Mouse (Mus musculus) embryonic facial prominence, embryonic 13.5 days (tissue): ENCODE data around the gene Acp2. TPM values are rescaled to one million over a fixed set of nuclear protein-coding genes. Genes with fewer than 3 reads are reported as not detected.
A peak's percentile ranks its signal among the peaks of the same experiment; 100 is the strongest.

Source experiments
- ATAC-seq: fragments of 200-750 bp; cut with Nextera tagmentation; 2 replicates; pipeline ENCODE4 v1.8.0; 2017; ENCODE audit warnings: low read depth; ENCODE audit not compliant: insufficient number of reproducible peaks, insufficient read depth, low FRiP score, low TSS enrichment
- H3K27ac ChIP-seq: fragments of 300-500 bp; sonication (generic); 2 replicates; pipeline ENCODE4 v1.5.1; 2015; ENCODE audit warnings: moderate library complexity, mild to moderate bottlenecking, inconsistent platforms
- H3K27me3 ChIP-seq: fragments of 300-500 bp; sonication (generic); 2 replicates; pipeline ENCODE4 v1.6.1; 2015; ENCODE audit warnings: mild to moderate bottlenecking, inconsistent platforms
- H3K36me3 ChIP-seq: fragments of 300-500 bp; sonication (generic); 2 replicates; pipeline ENCODE4 v1.6.1; 2015; ENCODE audit warnings: mild to moderate bottlenecking, inconsistent platforms
- H3K4me1 ChIP-seq: fragments of 300-500 bp; sonication (generic); 2 replicates; pipeline ENCODE4 v1.6.1; 2015; ENCODE audit warnings: inconsistent platforms
- H3K4me2 ChIP-seq: fragments of 300-500 bp; sonication (generic); 2 replicates; pipeline ENCODE4 v1.6.1; 2015; ENCODE audit warnings: moderate library complexity, mild to moderate bottlenecking, inconsistent platforms
- H3K4me3 ChIP-seq: fragments of 300-500 bp; sonication (generic); 2 replicates; pipeline ENCODE4 v1.5.1; 2015; ENCODE audit warnings: mild to moderate bottlenecking, inconsistent platforms
- H3K9ac ChIP-seq: fragments of 300-500 bp; sonication (generic); 2 replicates; pipeline ENCODE4 v1.6.1; 2015; ENCODE audit warnings: mild to moderate bottlenecking, inconsistent platforms
- H3K9me3 ChIP-seq: fragments of 300-500 bp; sonication (generic); 2 replicates; pipeline ENCODE4 v1.6.1; 2016; ENCODE audit warnings: inconsistent platforms
- WGBS: fragments of 180-500 bp; shearing (Covaris S2); methylation state at CpG from one replicate; pipeline ENCODE4 v1.1.7; 2015; ENCODE audit warnings: mixed read lengths; 5-methylcytosine and 5-hydroxymethylcytosine counted together
- polyA plus RNA-seq: library from polyadenylated mRNA; unstranded; fragments of >200 nt; fragmentation: Nextera tagmentation; extraction: Ambion mirVana; gene quantifications from 2 replicates; pipeline ENCODE4 v1.2.1, GENCODE M21; 2015

Acp2 gene
- 28.6 and 29.0 TPM in 2 replicates for polyA plus RNA-seq

DNA sequence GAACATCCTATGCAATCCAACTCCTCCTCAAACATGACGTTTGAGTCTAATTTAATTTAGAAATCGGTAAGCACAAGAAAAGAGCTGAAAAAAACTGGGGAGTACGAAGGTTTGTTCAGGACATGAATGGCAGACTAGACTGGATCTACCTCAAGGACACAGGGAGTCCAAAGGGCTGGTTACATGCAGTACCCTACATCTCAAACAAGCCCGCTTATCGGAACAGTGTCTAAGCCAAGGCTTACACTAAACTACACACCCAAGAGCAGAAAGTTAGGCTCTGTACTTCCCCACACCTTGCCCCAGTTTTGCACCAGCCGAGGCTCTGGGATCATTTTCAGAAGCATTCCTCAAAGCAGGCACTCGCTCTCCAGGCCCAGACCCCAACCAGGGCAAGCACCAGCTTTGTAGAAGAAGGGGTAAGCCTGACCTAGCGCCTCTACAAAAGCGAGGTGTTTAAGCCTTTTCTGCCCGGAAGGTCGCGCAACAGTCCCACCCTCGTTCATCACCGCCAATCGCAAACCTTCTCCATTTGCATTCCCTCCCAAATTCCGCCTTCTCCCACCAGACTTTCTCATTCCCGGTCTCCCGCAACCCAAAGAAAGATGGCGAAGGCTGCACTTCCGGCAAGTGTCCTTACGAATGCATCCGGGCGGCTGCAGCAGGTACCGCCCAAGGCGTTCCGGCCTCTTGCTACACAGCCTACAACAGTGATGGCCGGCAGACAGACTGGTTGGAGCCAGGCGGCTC, at the start of gene Acp2, which contains the start of gene Nr1h3:
TSS of gene Acp2 (plus strand) at position 664 of the 750 bp plus-strand sequence.
TSS of gene Nr1h3 (minus strand) at position 613 of the 750 bp plus-strand sequence.
- 2% methylated on average over 28 of the region's 28 CpGs for WGBS
- Histone ChIP-seq H3K27me3 (no peaks in the 10 kb centered on the region), H3K4me3 (peak within 1 kb of the TSS; percentile 72), H3K4me1 (peaks cover 22% of the 10 kb centered on the region), H3K36me3 (peaks cover 27% of the 10 kb centered on the region), H3K27ac (peak within 1 kb of the TSS; percentile 93), H3K9me3 (no peaks in the 10 kb centered on the region), H3K4me2 (peak within 1 kb of the TSS; percentile 75), H3K9ac (peak within 1 kb of the TSS; percentile 84)
- ATAC-seq, result peak; percentile 93

DNA sequence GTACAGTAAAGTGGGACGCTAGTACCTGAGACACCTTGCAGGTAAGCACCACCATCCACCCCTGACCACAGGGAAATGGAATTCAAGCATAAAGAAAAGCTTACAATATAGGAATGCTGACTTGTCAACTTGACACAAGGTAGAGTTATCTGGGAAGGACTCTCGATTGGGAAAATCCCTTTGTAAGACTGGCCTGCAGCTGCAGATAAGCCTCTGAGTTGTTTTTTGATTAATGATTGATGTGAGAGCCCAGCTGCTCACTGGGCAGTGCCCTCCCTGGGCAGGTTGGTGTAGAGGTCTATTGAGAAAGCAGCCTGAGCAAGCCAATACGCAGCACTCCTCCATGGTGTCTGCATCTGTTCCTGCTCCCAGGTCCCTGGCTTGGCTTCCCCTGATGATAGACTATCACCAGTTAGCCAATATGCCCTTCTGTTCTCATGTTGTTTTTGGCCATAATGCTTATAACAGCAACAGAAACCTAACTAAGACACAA, 49.8 kb upstream of the Acp2 start:
- no peak overlapping the region for H3K4me3 ChIP-seq
- H3K9me3 ChIP-seq, result no peaks in the 10 kb centered on the region
- no peak for ATAC-seq
- H3K27me3 ChIP-seq, result no peaks in the 10 kb centered on the region
- H3K4me1 ChIP-seq, result no peaks in the 10 kb centered on the region
- H3K27ac ChIP-seq, result no peak overlapping the region
- WGBS, result 82% methylated on average over 3 of the region's 3 CpGs
- H3K4me2 ChIP-seq, result no peak overlapping the region
- H3K9ac ChIP-seq, result no peak overlapping the region
- H3K36me3 ChIP-seq, result peaks cover 72% of the 10 kb centered on the region

GRCm38 (mm10) chr2:91154091-91154490, 48.6 kb upstream of the Acp2 start:
- no peaks in the 10 kb centered on the region for H3K9me3 ChIP-seq
- no peak overlapping the region for H3K27ac ChIP-seq
- no peaks in the 10 kb centered on the region for H3K4me1 ChIP-seq
- H3K27me3 ChIP-seq, result no peaks in the 10 kb centered on the region
- no peak overlapping the region for H3K9ac ChIP-seq
- peaks cover 77% of the 10 kb centered on the region for H3K36me3 ChIP-seq
- ATAC-seq, result no peak
- WGBS, result 93% methylated on average over 3 of the region's 3 CpGs
- H3K4me3 ChIP-seq, result no peak overlapping the region
- H3K4me2 ChIP-seq, result no peak overlapping the region

DNA sequence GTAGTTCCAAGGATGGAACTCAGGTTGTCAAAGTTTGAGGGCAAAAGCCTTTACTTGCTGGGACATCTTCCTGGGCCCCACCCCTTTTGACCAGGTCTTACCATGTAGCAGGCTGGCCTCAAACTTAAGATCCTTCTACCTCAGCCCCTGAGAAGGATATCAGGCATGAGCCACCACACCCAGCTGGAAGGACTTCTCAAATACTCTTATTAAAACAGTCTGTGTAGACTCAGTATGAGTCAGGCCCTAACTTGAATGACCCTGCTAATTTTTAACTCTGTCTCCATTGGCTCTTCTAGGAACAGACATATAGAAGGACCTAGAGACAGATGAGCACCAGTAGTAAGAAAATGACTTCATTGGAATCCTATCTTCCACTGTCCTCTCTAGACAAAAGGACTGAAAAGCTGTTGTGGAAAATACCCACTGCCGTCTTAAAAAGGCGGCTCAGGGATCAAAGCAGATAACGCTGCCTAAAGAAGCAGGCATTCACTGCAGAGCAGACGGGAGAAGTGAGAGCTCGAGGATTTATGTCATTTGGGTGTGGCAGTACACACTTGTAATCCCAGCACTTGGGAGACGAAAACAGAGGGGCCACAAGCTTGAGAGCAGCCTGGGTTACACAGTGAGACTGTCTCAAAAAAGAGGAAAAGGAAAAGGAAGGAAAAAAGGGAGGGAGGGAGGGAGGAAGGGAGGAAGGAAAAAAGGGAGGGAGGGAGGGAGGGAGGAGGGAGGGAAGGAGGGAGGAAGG, 45.5 kb upstream of the Acp2 start:
- Histone ChIP-seq H3K27me3 (no peaks in the 10 kb centered on the region), H3K27ac (no peak overlapping the region), H3K9ac (no peak overlapping the region), H3K4me2 (no peak overlapping the region), H3K9me3 (no peaks in the 10 kb centered on the region), H3K4me1 (no peaks in the 10 kb centered on the region), H3K4me3 (no peak overlapping the region), H3K36me3 (peaks cover 77% of the 10 kb centered on the region)
- 52% methylated on average over 6 of the region's 6 CpGs for WGBS
- no peak for ATAC-seq

DNA sequence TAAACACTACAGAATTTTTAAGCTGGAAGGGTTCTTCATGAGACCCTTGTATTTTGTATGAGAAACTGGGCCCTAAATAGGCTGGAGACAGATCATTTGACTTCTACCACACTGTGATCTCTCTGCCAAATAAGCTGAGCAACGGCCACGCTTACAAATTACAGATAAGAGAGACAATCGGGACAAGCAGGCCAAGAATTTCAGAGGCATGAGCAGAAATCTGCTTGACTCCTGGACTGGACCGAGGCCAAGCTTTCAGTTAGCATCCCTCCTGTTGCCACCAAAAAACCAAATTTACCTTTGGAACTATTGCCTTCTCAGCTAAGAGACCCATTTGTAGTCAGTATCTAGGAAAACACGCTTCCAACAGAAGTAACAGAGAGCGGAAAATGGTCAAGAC, 42.1 kb upstream of the Acp2 start:
- H3K36me3 ChIP-seq, result peaks cover 77% of the 10 kb centered on the region
- no peak overlapping the region for H3K9ac ChIP-seq
- H3K4me3 ChIP-seq, result no peak overlapping the region
- H3K27ac ChIP-seq, result no peak overlapping the region
- no peak for ATAC-seq
- no peak overlapping the region for H3K4me2 ChIP-seq
- no peaks in the 10 kb centered on the region for H3K9me3 ChIP-seq
- no peaks in the 10 kb centered on the region for H3K27me3 ChIP-seq
- no peaks in the 10 kb centered on the region for H3K4me1 ChIP-seq
- 90% methylated on average over 6 of the region's 6 CpGs for WGBS

- Histone ChIP-seq H3K9ac (no peak overlapping the region), H3K27ac (no peak overlapping the region), H3K36me3 (peaks cover 75% of the 10 kb centered on the region), H3K4me1 (no peaks in the 10 kb centered on the region), H3K9me3 (no peaks in the 10 kb centered on the region), H3K27me3 (no peaks in the 10 kb centered on the region), H3K4me2 (no peak overlapping the region), H3K4me3 (no peak overlapping the region)
- ATAC-seq, result no peak
- 76% methylated on average over 4 of the region's 4 CpGs for WGBS
Measured at GRCm38 (mm10) chr2:91162952-91163351, 39.7 kb upstream of the Acp2 start.

GRCm38 (mm10) chr2:91163532-91163931, 39.2 kb upstream of the Acp2 start:
- no peaks in the 10 kb centered on the region for H3K9me3 ChIP-seq
- no peak overlapping the region for H3K27ac ChIP-seq
- no peak overlapping the region for H3K4me3 ChIP-seq
- H3K36me3 ChIP-seq, result peaks cover 75% of the 10 kb centered on the region
- H3K4me2 ChIP-seq, result no peak overlapping the region
- ATAC-seq, result no peak
- no peak overlapping the region for H3K9ac ChIP-seq
- H3K27me3 ChIP-seq, result no peaks in the 10 kb centered on the region
- H3K4me1 ChIP-seq, result no peaks in the 10 kb centered on the region
- WGBS, result 83% methylated on average over 5 of the region's 5 CpGs

- no peak for ATAC-seq
- H3K27me3 ChIP-seq, result no peaks in the 10 kb centered on the region
- 89% methylated on average over 6 of the region's 6 CpGs for WGBS
- H3K9ac ChIP-seq, result no peak overlapping the region
- peaks cover 78% of the 10 kb centered on the region for H3K36me3 ChIP-seq
- no peak overlapping the region for H3K4me2 ChIP-seq
- H3K4me1 ChIP-seq, result no peaks in the 10 kb centered on the region
- no peak overlapping the region for H3K4me3 ChIP-seq
- no peak overlapping the region for H3K27ac ChIP-seq
- no peaks in the 10 kb centered on the region for H3K9me3 ChIP-seq
Measured at GRCm38 (mm10) chr2:91164991-91165390, 37.7 kb upstream of the Acp2 start.

GRCm38 (mm10) chr2:91167629-91168028, 35.1 kb upstream of the Acp2 start:
- H3K27me3 ChIP-seq, result no peaks in the 10 kb centered on the region
- H3K4me3 ChIP-seq, result no peak overlapping the region
- ATAC-seq, result no peak
- peaks cover 72% of the 10 kb centered on the region for H3K36me3 ChIP-seq
- no peak overlapping the region for H3K27ac ChIP-seq
- no peaks in the 10 kb centered on the region for H3K9me3 ChIP-seq
- H3K4me2 ChIP-seq, result no peak overlapping the region
- H3K4me1 ChIP-seq, result no peaks in the 10 kb centered on the region
- no peak overlapping the region for H3K9ac ChIP-seq
- 76% methylated on average over 4 of the region's 4 CpGs for WGBS

- peaks cover 69% of the 10 kb centered on the region for H3K36me3 ChIP-seq
- 86% methylated on average over 25 of the region's 25 CpGs for WGBS
- no peak overlapping the region for H3K27ac ChIP-seq
- no peaks in the 10 kb centered on the region for H3K4me1 ChIP-seq
- no peak overlapping the region for H3K4me3 ChIP-seq
- ATAC-seq, result no peak
- H3K9me3 ChIP-seq, result no peaks in the 10 kb centered on the region
- no peak overlapping the region for H3K9ac ChIP-seq
- H3K27me3 ChIP-seq, result no peaks in the 10 kb centered on the region
- no peak overlapping the region for H3K4me2 ChIP-seq
Measured at GRCm38 (mm10) chr2:91169587-91170322, 32.9 kb upstream of the Acp2 start.

- no peak overlapping the region for H3K4me3 ChIP-seq
- H3K27ac ChIP-seq, result no peak overlapping the region
- no peaks in the 10 kb centered on the region for H3K27me3 ChIP-seq
- no peaks in the 10 kb centered on the region for H3K9me3 ChIP-seq
- no peak overlapping the region for H3K9ac ChIP-seq
- H3K4me2 ChIP-seq, result no peak overlapping the region
- H3K4me1 ChIP-seq, result peaks cover under 1% of the 10 kb centered on the region; the same call in 1 of the 2 replicates
- H3K36me3 ChIP-seq, result peaks cover 42% of the 10 kb centered on the region
- ATAC-seq, result no peak
- 90% methylated on average over 4 of the region's 4 CpGs for WGBS
Measured at GRCm38 (mm10) chr2:91175490-91175889, 27.2 kb upstream of the Acp2 start.
